Comparison of ENCODE assay signal across 15 mouse cellular contexts in the genomic region with DNA sequence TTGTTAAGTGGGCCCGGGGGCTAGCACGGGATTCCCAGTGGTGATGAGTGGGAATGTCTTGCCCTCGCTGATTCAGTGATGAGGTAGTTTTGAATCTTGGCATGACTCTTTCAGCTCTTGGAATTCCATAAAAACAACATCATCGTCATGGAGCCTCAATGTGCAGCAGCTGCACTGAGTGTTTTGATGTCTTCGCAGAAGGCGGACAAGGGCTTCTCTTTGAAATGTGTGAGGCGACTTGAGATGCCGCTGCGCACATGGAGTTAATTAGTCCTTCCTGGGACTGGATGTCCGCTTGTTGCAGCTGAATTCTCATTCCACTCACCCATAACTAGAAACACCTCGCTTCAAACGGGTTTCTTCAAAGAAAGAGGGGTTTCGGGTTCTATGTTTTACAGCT.
DNase-seq lines count a peak whose midpoint lies in the region; ATAC-seq lines count a peak whose summit lies in the region.
"Had no signal": no experiment of that assay in that cellular context is flagged by ENCODE, and none has a peak within 500 bp of the region (broad histone marks: within the 10 kb centered on the region; RNA-seq: fewer than 3 reads in every experiment).

No protein-coding gene starts in this region.

- no peaks in the 10 kb centered on the region for H3K9me3 ChIP-seq in hindbrain, embryonic 10.5 days
- H3K9me3 ChIP-seq in hindbrain, embryonic 12.5 days (replicated peaks) = no peaks in the 10 kb centered on the region
- H3K9me3 ChIP-seq: neural tube, embryonic 12.5 days; stomach, embryonic 15.5 days had no signal

- WGBS in hindbrain, embryonic 10.5 days = 64% methylated on average over 13 of the region's 13 CpGs
- 61% methylated on average over 13 of the region's 13 CpGs for WGBS in hindbrain, embryonic 12.5 days

- H3K27me3 ChIP-seq in hindbrain, embryonic 10.5 days (ENCODE audit: insufficient read depth, poor library complexity, severe bottlenecking) = no peaks in the 10 kb centered on the region
- no peaks in the 10 kb centered on the region for H3K27me3 ChIP-seq in hindbrain, embryonic 12.5 days
- H3K27me3 ChIP-seq: neural tube, embryonic 12.5 days; stomach, embryonic 15.5 days had no signal

- no peaks in the 10 kb centered on the region for H3K36me3 ChIP-seq in hindbrain, embryonic 10.5 days
- H3K36me3 ChIP-seq in hindbrain, embryonic 12.5 days = no peaks in the 10 kb centered on the region
- H3K36me3 ChIP-seq: neural tube, embryonic 12.5 days; stomach, embryonic 15.5 days had no signal

- no peak overlapping the region for H3K4me2 ChIP-seq in hindbrain, embryonic 12.5 days (replicated peaks)
- H3K4me2 ChIP-seq: neural tube, embryonic 12.5 days; stomach, embryonic 15.5 days had no signal

- H3K4me1 ChIP-seq in hindbrain, embryonic 10.5 days (replicated peaks) = peaks cover 13% of the 10 kb centered on the region
- H3K4me1 ChIP-seq in hindbrain, embryonic 12.5 days = no peaks in the 10 kb centered on the region
- H3K4me1 ChIP-seq: neural tube, embryonic 12.5 days; stomach, embryonic 15.5 days had no signal

- ATAC-seq in hindbrain, embryonic 12.5 days (ENCODE audit: low FRiP score) = no peak

- no peak overlapping the region for H3K9ac ChIP-seq in hindbrain, embryonic 12.5 days
- H3K9ac ChIP-seq: neural tube, embryonic 12.5 days; stomach, embryonic 15.5 days had no signal

- H3K4me3 ChIP-seq in hindbrain, embryonic 10.5 days = no peak overlapping the region
- H3K4me3 ChIP-seq in hindbrain, embryonic 12.5 days = no peak overlapping the region
- H3K4me3 ChIP-seq: layer of hippocampus, adult 2 months; neural tube, embryonic 12.5 days; stomach, embryonic 15.5 days had no signal

- DNase-seq in hindbrain, embryonic 10.5 days (ENCODE audit: low spot score) = peak; percentile 55
- peak; percentile 27 for DNase-seq in retina, postnatal 1 day
- no peak for DNase-seq in retina, embryonic 14.5 days (ENCODE audit: low spot score)
- peak; percentile 71 for DNase-seq in forelimb bud, embryonic 11.5 days (ENCODE audit: low read depth, low spot score)
- DNase-seq in cerebellum, adult 11 months = no peak
- no peak for DNase-seq in cerebellum, postnatal 25 days
- DNase-seq in frontal cortex, postnatal 25 days (ENCODE audit: low spot score in 2 of 2) = no peak
- DNase-seq: heart, adult 11 months; kidney, adult 8-10 months; thymus, postnatal 36 days had no signal

- H3K27ac ChIP-seq in hindbrain, embryonic 10.5 days = no peak overlapping the region
- H3K27ac ChIP-seq in hindbrain, embryonic 12.5 days = no peak overlapping the region
- H3K27ac ChIP-seq: layer of hippocampus, adult 2 months; macrophage; neural tube, embryonic 12.5 days; stomach, embryonic 15.5 days had no signal

Comparison
In these comparisons a context has a peak if more than half of its experiments do, and no peak if none do; other contexts are left out.
1. DNase-seq: peak in hindbrain, embryonic 10.5 days (single experiment), retina, postnatal 1 day (single experiment) and forelimb bud, embryonic 11.5 days (single experiment); none in retina, embryonic 14.5 days (single experiment), cerebellum, adult 11 months (single experiment), cerebellum, postnatal 25 days (0 of 2) and frontal cortex, postnatal 25 days (0 of 2).